Mouse (Mus musculus) thymus, adult 2 months (tissue): ENCODE results near the gene Gm17571. TPM values are rescaled to one million over a fixed set of nuclear protein-coding genes. Genes with fewer than 3 reads are reported as not detected.

ENCODE experiments used
- DNase-seq: peaks from one replicate; pipeline ENCODE4 v3.0.0; 2021
- H3K27ac ChIP-seq: fragments of 200-500 bp; 2 replicates; pipeline ENCODE4 v1.5.1; 2012; ENCODE audit warnings: low read length, control low read depth; ENCODE audit not compliant: control insufficient read depth, insufficient read depth
- H3K27me3 ChIP-seq: fragments of 200-500 bp; 2 replicates; pipeline ENCODE4 v1.6.1; 2012; ENCODE audit warnings: mild to moderate bottlenecking, low read length, moderate library complexity, mixed read lengths; ENCODE audit not compliant: control insufficient read depth, insufficient read depth
- H3K36me3 ChIP-seq: fragments of 200-500 bp; 2 replicates; pipeline ENCODE4 v1.6.1; 2012; ENCODE audit warnings: mild to moderate bottlenecking, low read length, moderate library complexity; ENCODE audit not compliant: control insufficient read depth, insufficient read depth
- H3K4me1 ChIP-seq: fragments of 200-500 bp; replicated peaks from 2 replicates; pipeline ENCODE4 v1.6.1; 2012; ENCODE audit warnings: low read length; ENCODE audit not compliant: control insufficient read depth, insufficient read depth
- H3K4me3 ChIP-seq: fragments of 200-500 bp; 2 replicates; pipeline ENCODE4 v1.5.1; 2012; ENCODE audit warnings: mild to moderate bottlenecking, low read length, control low read depth, moderate library complexity; ENCODE audit not compliant: control insufficient read depth, insufficient read depth
- CTCF ChIP-seq: fragments of 200-500 bp; IDR thresholded peaks from 2 replicates; pipeline ENCODE4 v1.5.1; 2012; ENCODE audit warnings: mild to moderate bottlenecking, control low read depth, low read length, moderate library complexity, borderline replicate concordance; ENCODE audit not compliant: control insufficient read depth, poor library complexity, insufficient read depth; ENCODE audit errors: extremely low read depth
- POLR2A ChIP-seq: fragments of 200-500 bp; IDR thresholded peaks from 2 replicates; pipeline ENCODE4 v1.6.1; 2012; ENCODE audit warnings: mild to moderate bottlenecking, low read length, control low read depth, moderate library complexity; ENCODE audit not compliant: control insufficient read depth, poor library complexity, insufficient read depth; ENCODE audit errors: extremely low read depth
- WGBS: fragments of 180-500 bp; shearing (Covaris S2); methylation state at CpG from one replicate; pipeline ENCODE4 v1.1.7; 2018; 5-methylcytosine and 5-hydroxymethylcytosine counted together
- polyA plus RNA-seq: library from polyadenylated mRNA; depleted of rRNA; stranded (reverse); fragments of >200 nt; gene quantifications from 2 replicates; pipeline ENCODE4 v1.2.3, GENCODE M21; 2012; rRNA removed

Gm17571 gene
- polyA plus RNA-seq, 1 experiment: not detected

GRCm38 (mm10) chr9:13430302-13430701 is 16.3 kb downstream of the Gm17571 start:
- H3K27ac ChIP-seq: no peak overlapping the region
- no peaks in the 10 kb centered on the region for H3K36me3 ChIP-seq
- TF ChIP-seq POLR2A: no peak
- no peak for TF ChIP-seq CTCF
- 84% methylated on average over 6 of the region's 6 CpGs for WGBS
- H3K27me3 ChIP-seq: no peaks in the 10 kb centered on the region
- peaks cover 5% of the 10 kb centered on the region for H3K4me1 ChIP-seq
- DNase-seq: no peak
- no peak overlapping the region for H3K4me3 ChIP-seq

- H3K36me3 ChIP-seq: no peaks in the 10 kb centered on the region
- H3K27me3 ChIP-seq: no peaks in the 10 kb centered on the region
- H3K4me3 ChIP-seq: no peak overlapping the region
- TF ChIP-seq POLR2A: no peak
- no peak for TF ChIP-seq CTCF
- H3K4me1 ChIP-seq: peaks cover 9% of the 10 kb centered on the region
- WGBS: 81% methylated on average over 2 of the region's 2 CpGs
- no peak overlapping the region for H3K27ac ChIP-seq
- no peak for DNase-seq
Observed at GRCm38 (mm10) chr9:13429477-13430125, 17.0 kb downstream of the Gm17571 start.

- Histone ChIP-seq H3K27ac (peak overlapping the region; percentile 23; the same call in 1 of the 2 replicates), H3K4me1 (peaks cover 9% of the 10 kb centered on the region), H3K4me3 (no peak overlapping the region), H3K27me3 (no peaks in the 10 kb centered on the region), H3K36me3 (no peaks in the 10 kb centered on the region)
- DNase-seq: peak; percentile 6
- TF ChIP-seq POLR2A (no peak), CTCF (no peak)
- 54% methylated on average over 7 of the region's 7 CpGs for WGBS
Observed at GRCm38 (mm10) chr9:13425031-13425940, 21.3 kb downstream of the Gm17571 start.

GRCm38 (mm10) chr9:13414230-13414766 is 32.3 kb downstream of the Gm17571 start:
- H3K36me3 ChIP-seq: no peaks in the 10 kb centered on the region
- no peak overlapping the region for H3K4me3 ChIP-seq
- no peak overlapping the region for H3K27ac ChIP-seq
- TF ChIP-seq CTCF (no peak), POLR2A (no peak)
- no peaks in the 10 kb centered on the region for H3K4me1 ChIP-seq
- no peaks in the 10 kb centered on the region for H3K27me3 ChIP-seq
- no peak for DNase-seq

Other genes starting within 250 kb of the Gm17571 start
- gene Jrkl, start 200.9 kb downstream of the Gm17571 start, polyA plus RNA-seq: 0.73 and 0.97 TPM in 2 replicates
- 16.3 and 17.8 TPM in 2 replicates for gene Ccdc82, start 199.8 kb downstream of the Gm17571 start, polyA plus RNA-seq
- gene Maml2, start 148.8 kb downstream of the Gm17571 start, polyA plus RNA-seq: 12.9 and 14.3 TPM in 2 replicates